Mouse (Mus musculus) erythroblast, embryonic 14.5 days (primary cell): ENCODE results near the gene Ube2e3.

ENCODE experiments used
- GATA1 ChIP-seq: IDR thresholded peaks from 2 replicates; pipeline ENCODE4 v1.6.1; 2012; ENCODE audit warnings: low read length, inconsistent platforms, mixed read lengths
- TAL1 ChIP-seq: IDR thresholded peaks from 3 replicates; pipeline ENCODE4 v1.6.1; 2012; ENCODE audit warnings: low read length, inconsistent platforms, mixed read lengths

GRCm38 (mm10) chr2:78905916-78906315 lies 38.0 kb downstream of the Ube2e3 start:
- TF ChIP-seq GATA1 (no peak), TAL1 (no peak)
